Mouse (Mus musculus) stomach, embryonic 15.5 days (tissue): ENCODE results near the gene Tubgcp3. TPM values are rescaled to one million over a fixed set of nuclear protein-coding genes. Genes with fewer than 3 reads are reported as not detected.

Experiments
- ATAC-seq: fragments of 200-750 bp; cut with Nextera tagmentation; 2 replicates; pipeline ENCODE4 v1.8.0; 2017; ENCODE audit warnings: low read depth, moderate number of reproducible peaks, moderate TSS enrichment; ENCODE audit not compliant: insufficient read depth, low FRiP score
- H3K27ac ChIP-seq: fragments of 300-500 bp; sonication (generic); 2 replicates; pipeline ENCODE4 v1.5.1; 2015; ENCODE audit warnings: mild to moderate bottlenecking, inconsistent platforms
- H3K27me3 ChIP-seq: fragments of 300-500 bp; sonication (generic); replicated peaks from 2 replicates; pipeline ENCODE4 v1.6.1; 2015; ENCODE audit warnings: inconsistent platforms
- H3K36me3 ChIP-seq: fragments of 300-500 bp; sonication (generic); 2 replicates; pipeline ENCODE4 v1.6.1; 2015; ENCODE audit warnings: inconsistent platforms
- H3K4me1 ChIP-seq: fragments of 300-500 bp; sonication (generic); 2 replicates; pipeline ENCODE4 v1.6.1; 2015; ENCODE audit warnings: inconsistent platforms
- H3K4me2 ChIP-seq: fragments of 300-500 bp; sonication (generic); 2 replicates; pipeline ENCODE4 v1.6.1; 2015; ENCODE audit warnings: mild to moderate bottlenecking, inconsistent platforms
- H3K4me3 ChIP-seq: fragments of 300-500 bp; sonication (generic); replicated peaks from 2 replicates; pipeline ENCODE4 v1.5.1; 2015; ENCODE audit warnings: inconsistent platforms
- H3K9ac ChIP-seq: fragments of 300-500 bp; sonication (generic); 2 replicates; pipeline ENCODE4 v1.6.1; 2015; ENCODE audit warnings: inconsistent platforms
- H3K9me3 ChIP-seq: fragments of 300-500 bp; sonication (generic); 2 replicates; pipeline ENCODE4 v1.6.1; 2016; ENCODE audit warnings: inconsistent platforms
- WGBS: fragments of 180-500 bp; shearing (Covaris S2); methylation state at CpG from one replicate; pipeline ENCODE4 v1.1.7; 2015; 5-methylcytosine and 5-hydroxymethylcytosine counted together
- polyA plus RNA-seq: library from polyadenylated mRNA; unstranded; fragments of >200 nt; fragmentation: Nextera tagmentation; extraction: Ambion mirVana; gene quantifications from 2 replicates; pipeline ENCODE4 v1.2.1, GENCODE M21; 2015

The Tubgcp3 gene
- polyA plus RNA-seq, result 37.5 and 39.8 TPM in 2 replicates

- peak within 1 kb of the TSS; percentile 55; the same call in 1 of the 2 replicates for H3K27ac ChIP-seq
- H3K36me3 ChIP-seq, result no peaks in the 10 kb centered on the region
- H3K4me2 ChIP-seq, result peak within 1 kb of the TSS; percentile 87
- no peaks in the 10 kb centered on the region for H3K9me3 ChIP-seq
- H3K9ac ChIP-seq, result peak within 1 kb of the TSS; percentile 76
- peaks cover 8% of the 10 kb centered on the region; the same call in 1 of the 2 replicates for H3K27me3 ChIP-seq
- WGBS, result under 1% methylated on average over 65 of the region's 65 CpGs
- ATAC-seq, result peak; percentile 87
- H3K4me3 ChIP-seq, result peak within 1 kb of the TSS; percentile 83
- H3K4me1 ChIP-seq, result peaks cover 8% of the 10 kb centered on the region; the same call in 1 of the 2 replicates
Observed at GRCm38 (mm10) chr8:12672056-12672881, at the start of gene Tubgcp3. TSS of gene Tubgcp3 (minus strand) at chr8:12672248.

GRCm38 (mm10) chr8:12719091-12719490 is 47.0 kb upstream of the Tubgcp3 start:
- no peak overlapping the region for H3K9ac ChIP-seq
- 0 out of 2 replicates have a peak, but pooled peaks have one; percentile 18 for ATAC-seq
- H3K9me3 ChIP-seq, result no peaks in the 10 kb centered on the region
- no peak overlapping the region for H3K4me2 ChIP-seq
- H3K27me3 ChIP-seq, result no peaks in the 10 kb centered on the region
- no peak overlapping the region for H3K27ac ChIP-seq
- H3K36me3 ChIP-seq, result no peaks in the 10 kb centered on the region
- H3K4me1 ChIP-seq, result peaks cover 7% of the 10 kb centered on the region; the same call in 1 of the 2 replicates
- H3K4me3 ChIP-seq, result no peak overlapping the region
- WGBS, result 46% methylated on average over 9 of the region's 9 CpGs

- no peaks in the 10 kb centered on the region for H3K27me3 ChIP-seq
- no peak overlapping the region for H3K27ac ChIP-seq
- H3K9me3 ChIP-seq, result no peaks in the 10 kb centered on the region
- peaks cover 2% of the 10 kb centered on the region; the same call in 1 of the 2 replicates for H3K4me1 ChIP-seq
- H3K4me3 ChIP-seq, result no peak overlapping the region
- WGBS, result 82% methylated on average over 18 of the region's 18 CpGs
- H3K36me3 ChIP-seq, result no peaks in the 10 kb centered on the region
- H3K9ac ChIP-seq, result no peak overlapping the region
- H3K4me2 ChIP-seq, result no peak overlapping the region
- ATAC-seq, result no peak
Observed at GRCm38 (mm10) chr8:12715861-12716585, 44.0 kb upstream of the Tubgcp3 start.

- ATAC-seq, result no peak
- no peaks in the 10 kb centered on the region for H3K4me1 ChIP-seq
- 64% methylated on average over 7 of the region's 7 CpGs for WGBS
- H3K36me3 ChIP-seq, result no peaks in the 10 kb centered on the region
- no peak overlapping the region for H3K4me3 ChIP-seq
- H3K9ac ChIP-seq, result no peak overlapping the region
- H3K27ac ChIP-seq, result no peak overlapping the region
- no peaks in the 10 kb centered on the region for H3K27me3 ChIP-seq
- no peaks in the 10 kb centered on the region for H3K9me3 ChIP-seq
- no peak overlapping the region for H3K4me2 ChIP-seq
Observed at GRCm38 (mm10) chr8:12711623-12712022, 39.6 kb upstream of the Tubgcp3 start.

GRCm38 (mm10) chr8:12703597-12703996 is 31.5 kb upstream of the Tubgcp3 start:
- 83% methylated on average over 4 of the region's 4 CpGs for WGBS
- no peak for ATAC-seq
- Histone ChIP-seq H3K4me2 (no peak overlapping the region), H3K27me3 (0 out of 2 replicates have a peak, but pooled peaks cover 4% of the 10 kb centered on the region), H3K36me3 (no peaks in the 10 kb centered on the region), H3K9me3 (no peaks in the 10 kb centered on the region), H3K4me1 (no peaks in the 10 kb centered on the region), H3K9ac (no peak overlapping the region), H3K27ac (no peak overlapping the region), H3K4me3 (no peak overlapping the region)

- Histone ChIP-seq H3K27ac (no peak overlapping the region), H3K4me2 (no peak overlapping the region), H3K4me3 (no peak overlapping the region), H3K4me1 (no peaks in the 10 kb centered on the region), H3K9me3 (no peaks in the 10 kb centered on the region), H3K9ac (no peak overlapping the region), H3K36me3 (no peaks in the 10 kb centered on the region), H3K27me3 (0 out of 2 replicates have a peak, but pooled peaks cover 4% of the 10 kb centered on the region)
- WGBS, result 48% methylated on average over 8 of the region's 8 CpGs
- no peak for ATAC-seq
Observed at GRCm38 (mm10) chr8:12702290-12702689, 30.2 kb upstream of the Tubgcp3 start.

GRCm38 (mm10) chr8:12698660-12699277 is 26.7 kb upstream of the Tubgcp3 start:
- no peak for ATAC-seq
- no peak overlapping the region for H3K4me2 ChIP-seq
- H3K4me1 ChIP-seq, result no peaks in the 10 kb centered on the region
- no peaks in the 10 kb centered on the region for H3K9me3 ChIP-seq
- WGBS, result 28% methylated on average over 3 of the region's 3 CpGs
- no peak overlapping the region for H3K27ac ChIP-seq
- H3K4me3 ChIP-seq, result no peak overlapping the region
- H3K9ac ChIP-seq, result no peak overlapping the region
- H3K27me3 ChIP-seq, result 0 out of 2 replicates have a peak, but pooled peaks cover 4% of the 10 kb centered on the region
- H3K36me3 ChIP-seq, result no peaks in the 10 kb centered on the region

GRCm38 (mm10) chr8:12688851-12689250 is 16.8 kb upstream of the Tubgcp3 start:
- no peak for ATAC-seq
- WGBS, result 43% methylated on average over 7 of the region's 7 CpGs
- no peak overlapping the region for H3K4me2 ChIP-seq
- H3K9ac ChIP-seq, result no peak overlapping the region
- H3K4me1 ChIP-seq, result no peaks in the 10 kb centered on the region
- no peaks in the 10 kb centered on the region; the same call in 1 of the 2 replicates for H3K27me3 ChIP-seq
- H3K4me3 ChIP-seq, result no peak overlapping the region
- no peak overlapping the region for H3K27ac ChIP-seq
- H3K36me3 ChIP-seq, result no peaks in the 10 kb centered on the region
- no peaks in the 10 kb centered on the region for H3K9me3 ChIP-seq

GRCm38 (mm10) chr8:12677529-12677928 is 5.5 kb upstream of the Tubgcp3 start:
- H3K9me3 ChIP-seq, result no peaks in the 10 kb centered on the region
- H3K9ac ChIP-seq, result no peak overlapping the region
- WGBS, result 2% methylated on average over 7 of the region's 7 CpGs
- H3K4me1 ChIP-seq, result peaks cover 2% of the 10 kb centered on the region; the same call in 1 of the 2 replicates
- ATAC-seq, result peak; percentile 78; the same call in 1 of the 2 replicates
- no peaks in the 10 kb centered on the region for H3K36me3 ChIP-seq
- H3K4me2 ChIP-seq, result no peak overlapping the region
- H3K27ac ChIP-seq, result no peak overlapping the region
- H3K27me3 ChIP-seq, result peaks cover 7% of the 10 kb centered on the region; the same call in 1 of the 2 replicates
- no peak overlapping the region for H3K4me3 ChIP-seq

GRCm38 (mm10) chr8:12671473-12672055 is 484 bp downstream of the Tubgcp3 start:
- peak overlapping the region; percentile 55; the same call in 1 of the 2 replicates for H3K27ac ChIP-seq
- no peaks in the 10 kb centered on the region for H3K9me3 ChIP-seq
- H3K36me3 ChIP-seq, result no peaks in the 10 kb centered on the region
- H3K4me3 ChIP-seq, result peak overlapping the region; percentile 83
- peaks cover 8% of the 10 kb centered on the region; the same call in 1 of the 2 replicates for H3K4me1 ChIP-seq
- WGBS, result 0% methylated on average over 38 of the region's 38 CpGs
- peak overlapping the region; percentile 87 for H3K4me2 ChIP-seq
- peak overlapping the region; percentile 76 for H3K9ac ChIP-seq
- H3K27me3 ChIP-seq, result peaks cover 8% of the 10 kb centered on the region; the same call in 1 of the 2 replicates
- peak; percentile 77 for ATAC-seq

- WGBS, result 24% methylated on average over 6 of the region's 6 CpGs
- H3K4me3 ChIP-seq, result peak overlapping the region; percentile 83
Observed at GRCm38 (mm10) chr8:12670965-12671364, 1.1 kb downstream of the Tubgcp3 start.

More at GRCm38 (mm10) chr8:12670965-12671364, 1.1 kb downstream of the Tubgcp3 start:
- Histone ChIP-seq H3K4me2 (peak overlapping the region; percentile 87), H3K27ac (no peak overlapping the region), H3K36me3 (no peaks in the 10 kb centered on the region), H3K4me1 (peaks cover 8% of the 10 kb centered on the region; the same call in 1 of the 2 replicates), H3K9ac (0 out of 2 replicates have a peak overlapping the region, but pooled peaks have one; percentile 76), H3K27me3 (peaks cover 8% of the 10 kb centered on the region; the same call in 1 of the 2 replicates), H3K9me3 (no peaks in the 10 kb centered on the region)
- ATAC-seq, result no peak
